Mouse (Mus musculus): ENCODE measurements around the gene Stx19.

DNA sequence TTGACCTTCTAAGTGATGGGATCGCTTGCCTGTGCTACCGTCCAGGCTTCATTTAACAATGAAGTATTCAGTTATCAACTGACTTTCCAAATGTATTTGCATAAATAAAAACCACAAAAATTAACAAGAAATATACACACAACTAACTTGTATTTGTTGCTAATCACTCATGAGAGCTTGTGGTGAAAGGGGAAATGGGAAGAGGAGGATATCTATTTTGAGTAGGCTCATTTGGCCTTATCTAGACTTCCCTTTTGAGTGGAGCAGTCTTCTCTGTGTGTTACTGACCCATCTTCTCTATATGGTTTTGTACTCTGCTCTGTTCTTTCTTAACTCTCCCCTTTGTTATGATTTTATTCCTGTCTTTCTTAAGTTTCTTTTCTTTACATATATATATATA is 41.8 kb downstream of the Stx19 start:
- TF ChIP-seq CTCF (IDR thresholded peaks at IDR 0.05; ENCODE audit: borderline replicate concordance, extremely low read depth, insufficient read depth, insufficient read length) = no peak
- TF ChIP-seq POLR2A (IDR thresholded peaks at IDR 0.05; ENCODE audit: borderline replicate concordance, extremely low read depth, insufficient read depth, insufficient read length, poor library complexity, severe bottlenecking) = no peak

Data from brain, embryonic 14.5 days (tissue).